Mouse (Mus musculus) left cerebral cortex, postnatal 25 days (tissue): ENCODE data around the gene Gbp10. TPM values are rescaled to one million over a fixed set of nuclear protein-coding genes. Genes with fewer than 3 reads are reported as not detected.
"Not testable (repeated sequence)": the region's sequence is repeated elsewhere in the genome, so short reads cannot be mapped to it uniquely, and the experiment has no call there.

ENCODE experiments used
- DNase-seq, 2 experiments: peaks; one replicate each; pipeline ENCODE4 v3.0.0; 2022; ENCODE audit warnings: low spot score in 2 of 2, mixed read lengths in 1 of 2
- intact Hi-C: fragments of 180-260 bp; cut with DNase I; formaldehyde crosslinking; loops from one replicate; pipeline ENCODE4 v1.15.1; 2025
- total RNA-seq, 2 experiments: library from RNA; stranded (reverse); gene quantifications; 2 replicates each; pipeline ENCODE4 v1.2.3; 2021

Gbp10 gene
- total RNA-seq, result not detected

GRCm38 (mm10) chr5:105239483-105240047, at the start of gene Gbp10:
Gbp10 (minus strand) TSS chr5:105239533.
- DNase-seq, intact Hi-C loops: not testable (repeated sequence)

DNA sequence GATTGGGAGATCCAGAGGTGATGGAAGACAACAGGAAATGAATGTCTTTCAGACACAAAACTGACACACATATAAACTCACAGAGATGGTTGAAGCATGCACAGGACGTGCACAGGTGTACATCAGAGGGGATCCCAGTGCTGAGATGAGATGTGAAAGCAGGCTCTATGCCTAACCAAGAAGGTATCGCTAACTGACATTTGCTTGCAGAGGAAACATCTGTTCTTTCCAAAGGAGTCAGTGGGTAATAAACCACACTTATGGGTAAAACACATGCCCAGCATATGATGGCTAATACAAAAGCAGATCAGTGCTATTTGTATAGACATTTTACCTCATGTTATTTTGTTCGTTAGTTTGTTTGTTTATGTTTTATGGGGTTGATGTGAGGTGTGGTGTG, 21.3 kb upstream of the Gbp10 start:
- intact Hi-C loops, result loop anchor here (10.0 kb wide), 1 partner anchor 56 kb away; no protein-coding TSS in a partner anchor
- DNase-seq, result not testable (repeated sequence)

DNA sequence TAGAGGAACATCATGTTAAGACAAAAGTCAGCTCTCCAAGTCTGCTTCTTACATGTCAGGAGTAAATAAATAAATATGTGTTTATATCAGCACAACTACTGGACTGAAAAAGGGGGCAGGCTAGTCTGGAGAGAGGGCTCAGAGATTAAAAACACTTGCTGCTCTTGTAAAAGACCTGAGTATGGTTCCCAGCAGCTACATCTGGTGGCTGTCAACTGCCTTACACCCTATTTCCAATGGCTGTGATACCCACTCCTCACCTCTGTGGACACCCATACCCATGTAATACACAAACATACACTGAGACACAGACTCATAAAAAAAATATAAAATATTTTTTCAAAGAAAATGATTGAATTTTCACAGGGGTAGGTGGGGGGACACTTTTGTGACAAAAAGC, 13.2 kb upstream of the Gbp10 start:
- intact Hi-C loops, result no loop called here
- no peak for DNase-seq

GRCm38 (mm10) chr5:105244741-105245140, 5.4 kb upstream of the Gbp10 start:
- DNase-seq, intact Hi-C loops: not testable (repeated sequence)

DNA sequence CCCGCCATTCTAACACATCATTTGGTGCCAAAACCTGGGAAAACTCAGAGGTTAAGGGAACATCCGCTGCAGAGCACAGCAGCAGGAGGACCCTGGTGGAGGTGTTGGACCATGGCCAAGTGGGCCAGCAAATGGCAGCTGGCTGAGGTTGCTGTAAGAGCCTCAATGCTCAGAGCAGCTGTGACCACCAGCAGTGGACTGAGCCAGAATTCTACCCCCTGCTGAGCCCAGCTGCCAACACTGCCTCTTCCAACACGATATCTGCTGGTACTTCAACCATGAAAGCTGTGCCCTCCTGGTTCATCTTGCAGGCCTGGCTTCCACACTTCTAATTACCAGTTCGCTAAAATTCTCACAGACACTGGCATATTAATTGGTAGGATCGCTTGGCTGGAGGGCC, 1.6 kb upstream of the Gbp10 start:
- DNase-seq, intact Hi-C loops: not testable (repeated sequence)

DNA sequence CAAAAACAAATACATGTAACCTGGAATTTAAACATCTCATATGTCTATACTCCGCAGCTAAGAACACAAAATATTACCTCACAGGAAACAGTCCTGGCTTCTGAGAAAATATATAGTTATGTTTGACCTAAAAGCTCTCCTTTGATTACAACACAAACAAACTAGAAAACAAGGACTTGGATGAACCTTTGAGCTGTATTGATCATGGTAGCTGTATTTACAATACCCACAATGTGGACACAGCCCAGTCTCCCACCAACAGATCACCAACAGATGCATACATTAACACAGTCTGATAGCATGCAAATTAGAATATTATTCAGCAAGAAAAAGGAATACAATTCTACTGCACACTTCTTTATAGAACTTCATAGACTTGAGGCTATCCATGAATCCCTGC, 931 bp downstream of the Gbp10 start:
- intact Hi-C loops, result not testable (repeated sequence)

GRCm38 (mm10) chr5:105236040-105236439, 3.3 kb downstream of the Gbp10 start:
- intact Hi-C loops, DNase-seq: not testable (repeated sequence)

More for the DNA sequence above, 931 bp downstream of the Gbp10 start:
- not testable (repeated sequence) for DNase-seq

DNA sequence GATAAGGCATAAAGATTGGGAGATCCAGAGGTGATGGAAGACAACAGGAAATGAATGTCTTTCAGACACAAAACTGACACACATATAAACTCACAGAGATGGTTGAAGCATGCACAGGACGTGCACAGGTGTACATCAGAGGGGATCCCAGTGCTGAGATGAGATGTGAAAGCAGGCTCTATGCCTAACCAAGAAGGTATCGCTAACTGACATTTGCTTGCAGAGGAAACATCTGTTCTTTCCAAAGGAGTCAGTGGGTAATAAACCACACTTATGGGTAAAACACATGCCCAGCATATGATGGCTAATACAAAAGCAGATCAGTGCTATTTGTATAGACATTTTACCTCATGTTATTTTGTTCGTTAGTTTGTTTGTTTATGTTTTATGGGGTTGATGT, 30.4 kb downstream of the Gbp10 start:
- DNase-seq, result not testable (repeated sequence)

DNA sequence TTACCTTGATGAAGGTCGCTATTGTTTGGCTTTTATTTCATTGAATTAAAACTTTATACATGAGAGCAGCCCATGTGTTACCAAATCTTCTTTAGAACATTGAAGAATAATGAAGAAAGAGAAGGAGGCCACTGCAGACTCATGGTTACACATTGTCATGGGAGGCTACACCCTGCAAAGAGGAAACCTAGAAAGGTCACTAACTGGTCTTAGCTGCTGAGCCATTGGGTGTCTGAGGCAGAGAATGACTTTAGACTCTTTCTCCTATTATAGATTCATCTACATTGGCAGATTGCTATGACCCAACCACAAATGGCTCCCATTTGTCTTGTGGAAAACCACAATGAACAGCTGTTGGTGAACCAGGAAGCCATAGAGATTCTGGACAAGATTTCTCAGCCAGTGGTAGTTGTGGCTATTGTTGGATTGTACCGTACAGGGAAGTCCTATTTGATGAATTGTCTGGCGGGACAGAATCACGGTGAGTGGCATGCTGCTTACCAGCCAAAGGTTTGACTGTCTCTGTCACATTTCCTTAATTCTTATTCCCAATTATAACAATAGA, 38.5 kb downstream of the Gbp10 start:
- not testable (repeated sequence) for DNase-seq
- intact Hi-C loops, result loop anchor here (10.0 kb wide), 1 partner anchor 64 kb away; no protein-coding TSS in a partner anchor

More for the DNA sequence above, 30.4 kb downstream of the Gbp10 start:
- intact Hi-C loops, result loop anchor here (10.0 kb wide), 1 partner anchor 56 kb away; no protein-coding TSS in a partner anchor

DNA sequence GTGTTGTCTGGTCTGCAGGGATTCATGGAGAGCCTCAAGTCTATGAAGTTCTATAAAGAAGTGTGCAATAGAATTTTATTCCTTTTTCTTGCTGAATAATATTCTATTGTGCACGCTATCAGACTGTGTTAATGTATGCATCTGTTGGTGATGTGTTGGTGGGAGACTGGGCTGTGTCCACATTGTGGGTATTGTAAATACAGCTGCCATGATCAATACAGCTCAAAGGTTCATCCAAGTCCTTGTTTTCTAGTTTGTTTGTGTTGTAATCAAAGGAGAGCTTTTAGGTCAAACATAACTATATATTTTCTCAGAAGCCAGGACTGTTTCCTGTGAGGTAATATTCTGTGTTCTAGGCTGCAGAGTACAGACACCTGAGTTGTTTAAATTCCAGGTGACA, 40.2 kb downstream of the Gbp10 start:
- intact Hi-C loops, DNase-seq: not testable (repeated sequence)

- not testable (repeated sequence) for DNase-seq
Observed at GRCm38 (mm10) chr5:105197915-105198560, 41.3 kb downstream of the Gbp10 start.

GRCm38 (mm10) chr5:105196308-105196707, 43.0 kb downstream of the Gbp10 start:
- DNase-seq, intact Hi-C loops: not testable (repeated sequence)

More at GRCm38 (mm10) chr5:105197915-105198560, 41.3 kb downstream of the Gbp10 start:
- intact Hi-C loops, result not testable (repeated sequence)

GRCm38 (mm10) chr5:105192536-105192935, 46.8 kb downstream of the Gbp10 start:
- intact Hi-C loops, DNase-seq: not testable (repeated sequence)

DNA sequence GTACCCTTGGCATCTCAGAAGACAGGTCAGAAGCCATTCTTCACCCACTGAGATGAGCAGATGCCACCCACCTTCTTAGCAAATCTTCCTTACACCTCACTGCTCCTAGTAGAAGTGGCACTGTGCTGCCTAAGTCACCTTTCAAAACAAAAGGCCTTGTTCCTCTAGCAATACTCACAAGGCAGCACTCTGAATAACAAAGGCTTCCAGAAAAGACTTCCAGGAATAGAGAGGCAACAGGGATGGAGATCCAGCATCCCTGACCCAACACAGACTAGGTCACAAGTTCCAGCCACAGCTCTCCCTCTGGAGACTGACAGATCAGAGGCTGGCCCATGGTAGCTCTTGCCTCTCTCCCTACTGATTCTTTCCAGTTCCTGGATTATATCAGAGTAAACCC, 57.9 kb downstream of the Gbp10 start:
- intact Hi-C loops, result no loop called here
- DNase-seq, result no peak

Other genes starting within 250 kb of the Gbp10 start
- gene Gbp9, start 100.0 kb downstream of the Gbp10 start, total RNA-seq, result 1 to 10 TPM; 1.9 to 2.6 TPM
- gene Gbp8, start 100.0 kb downstream of the Gbp10 start, total RNA-seq, result not detected
- gene Gbp4, start 99.9 kb downstream of the Gbp10 start, total RNA-seq, result 1 to 10 TPM in 1 of 2 experiments, under 1 TPM in 1; 0.89 to 1.4 TPM
- under 1 TPM in 1 of 2 experiments, not detected in 1; 0.34 TPM for gene Gm43302, start 54.2 kb upstream of the Gbp10 start, total RNA-seq
- gene Gbp6, start 54.2 kb upstream of the Gbp10 start, total RNA-seq, result under 1 TPM in 1 of 2 experiments, not detected in 1; 0.57 TPM
- gene Lrrc8b, start 176.2 kb upstream of the Gbp10 start, total RNA-seq, result 10 to 100 TPM; 95.6 to 97.1 TPM